Mouse (Mus musculus): ENCODE results near the gene Fam76b. TPM values are rescaled to one million over a fixed set of nuclear protein-coding genes. Genes with fewer than 3 reads are reported as not detected.

Fam76b gene
- total RNA-seq, 1 experiment: 21.7 TPM

DNA sequence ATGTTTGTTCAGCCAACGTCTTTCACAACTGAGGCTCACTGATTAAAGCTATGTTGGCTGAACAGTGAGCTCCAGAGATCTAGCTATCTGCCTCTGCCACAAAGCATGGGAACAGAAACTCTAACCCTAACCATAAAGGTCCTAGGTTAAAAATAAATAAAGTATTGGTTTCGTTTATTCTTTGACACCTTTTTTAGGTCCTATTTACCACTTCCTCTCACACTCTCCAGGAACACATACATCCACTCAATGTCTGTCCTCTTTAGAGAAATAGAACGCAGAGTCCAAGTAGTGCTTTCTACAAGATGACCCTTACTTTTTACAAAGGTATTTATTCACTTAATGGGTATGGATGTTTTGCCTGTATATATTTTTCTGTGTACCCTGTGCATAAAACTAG lies 6.7 kb upstream of the Fam76b start:
- Histone ChIP-seq H3K4me1 (ENCODE audit: control insufficient read depth in 2 of 2, insufficient read depth in 2 of 2, low read length in 2 of 2, poor library complexity in 1 of 2) (peaks cover 3% of the 10 kb centered on the region in 2 experiments; a peak in 1 of 4 replicates), H3K9me3 (ENCODE audit: control insufficient read depth, insufficient read depth, low read depth, low read length) (no peaks in the 10 kb centered on the region), H3K27ac (ENCODE audit: insufficient read depth, low read depth, low read length, poor library complexity, severe bottlenecking) (no peak overlapping the region), H3K36me3 (ENCODE audit: control insufficient read depth, insufficient read depth, low read length, poor library complexity, severe bottlenecking) (peaks cover 27% of the 10 kb centered on the region), H3K9ac (ENCODE audit: insufficient read depth, low read depth, low read length, poor library complexity, severe bottlenecking) (no peak overlapping the region), H3K4me3 (ENCODE audit: insufficient read depth in 1 of 2, low read depth in 1 of 2, low read length in 2 of 2, poor library complexity in 1 of 2, severe bottlenecking in 1 of 2) (no peak overlapping the region)
- DNase-seq (ENCODE audit: low read depth, low spot score): no peak
- TF ChIP-seq CHD2 (IDR thresholded peaks at IDR 0.05; ENCODE audit: low read depth, low read length) (no peak), ZC3H11A (IDR thresholded peaks at IDR 0.05; ENCODE audit: borderline replicate concordance, low read depth, low read length) (no peak), HCFC1 (IDR thresholded peaks at IDR 0.05; ENCODE audit: borderline replicate concordance, insufficient read depth, low read length) (no peak), MAFK (IDR thresholded peaks at IDR 0.05; ENCODE audit: insufficient read depth, low read depth, low read length) (no peak), ZNF384 (IDR thresholded peaks at IDR 0.05; ENCODE audit: low read depth, low read length) (no peak)
- in situ Hi-C loops (cut with MboI; ENCODE audit: low sequenced_read_pairs in 2 of 2, unreplicated experiment in 2 of 2): no loop called here

DNA sequence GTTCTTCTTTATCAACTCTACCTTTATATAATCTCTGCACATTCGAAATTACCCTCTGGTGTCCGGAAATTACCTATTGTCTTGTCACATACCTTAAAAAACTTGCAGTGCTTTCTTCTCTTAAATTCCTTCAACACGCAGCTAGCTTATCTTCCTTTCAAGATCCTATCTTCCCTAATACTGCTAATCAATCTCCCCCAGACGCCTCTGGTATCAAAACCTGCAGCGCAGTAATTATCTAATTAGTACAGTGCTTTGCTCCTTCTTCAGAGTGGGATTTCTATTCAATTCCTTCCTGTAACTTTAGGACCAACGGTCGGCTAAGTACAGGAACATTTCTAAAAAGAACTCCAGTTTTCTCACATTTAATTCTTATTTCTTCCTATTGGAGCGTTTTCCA lies 1.6 kb upstream of the Fam76b start:
- peak overlapping the region; percentile 81 to 88 for H3K4me3 ChIP-seq (ENCODE audit: insufficient read depth in 1 of 2, low read depth in 1 of 2, low read length in 2 of 2, poor library complexity in 1 of 2, severe bottlenecking in 1 of 2)
- DNase-seq (ENCODE audit: low read depth, low spot score): no peak
- in situ Hi-C loops (cut with MboI; ENCODE audit: low sequenced_read_pairs in 2 of 2, unreplicated experiment in 2 of 2): loop anchor here (25.0 kb wide), 2 partner anchors 986 to 1511 kb away; no protein-coding TSS in a partner anchor
- no peaks in the 10 kb centered on the region for H3K9me3 ChIP-seq (ENCODE audit: control insufficient read depth, insufficient read depth, low read depth, low read length)
- peaks cover 3 to 5% of the 10 kb centered on the region in 2 experiments; a peak in 1 of 4 replicates for H3K4me1 ChIP-seq (ENCODE audit: control insufficient read depth in 2 of 2, insufficient read depth in 2 of 2, low read length in 2 of 2, poor library complexity in 1 of 2)
- H3K36me3 ChIP-seq (ENCODE audit: control insufficient read depth, insufficient read depth, low read length, poor library complexity, severe bottlenecking): peaks cover 10% of the 10 kb centered on the region
- H3K9ac ChIP-seq (ENCODE audit: insufficient read depth, low read depth, low read length, poor library complexity, severe bottlenecking): peak overlapping the region; percentile 95; the same call in 1 of the 2 replicates
- no peak overlapping the region; the same call in 1 of the 2 replicates for H3K27ac ChIP-seq (ENCODE audit: insufficient read depth, low read depth, low read length, poor library complexity, severe bottlenecking)
- TF ChIP-seq HCFC1 (IDR thresholded peaks at IDR 0.05; ENCODE audit: borderline replicate concordance, insufficient read depth, low read length) (no peak), ZNF384 (IDR thresholded peaks at IDR 0.05; ENCODE audit: low read depth, low read length) (no peak), CHD2 (IDR thresholded peaks at IDR 0.05; ENCODE audit: low read depth, low read length) (no peak), ZC3H11A (IDR thresholded peaks at IDR 0.05; ENCODE audit: borderline replicate concordance, low read depth, low read length) (no peak), MAFK (IDR thresholded peaks at IDR 0.05; ENCODE audit: insufficient read depth, low read depth, low read length) (no peak)

DNA sequence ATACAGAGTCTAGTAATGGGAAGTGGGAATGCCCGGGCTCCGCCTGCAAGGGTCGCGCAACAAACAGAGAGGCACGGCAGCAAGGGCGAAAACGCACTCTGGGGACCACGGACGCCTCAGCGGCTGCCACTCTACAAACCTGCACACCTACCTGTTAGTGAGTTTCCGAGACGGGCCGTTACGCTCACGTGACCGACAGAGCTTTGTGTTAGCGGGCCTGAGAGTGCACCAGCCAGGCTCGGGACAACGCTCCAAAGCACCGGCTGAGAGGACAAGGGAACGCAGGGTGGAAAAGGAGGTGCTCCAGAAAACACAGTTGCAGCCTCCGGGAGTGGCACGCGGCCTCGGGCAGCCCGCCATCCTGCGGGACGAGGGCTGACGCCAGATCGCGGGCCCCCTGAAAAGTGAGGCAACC lies 1.1 kb upstream of the Fam76b start:
- peak overlapping the region; percentile 90 for H3K27ac ChIP-seq (ENCODE audit: insufficient read depth, low read depth, low read length, poor library complexity, severe bottlenecking)
- H3K4me1 ChIP-seq (ENCODE audit: control insufficient read depth in 2 of 2, insufficient read depth in 2 of 2, low read length in 2 of 2, poor library complexity in 1 of 2): peaks cover 3 to 5% of the 10 kb centered on the region in 2 experiments; a peak in 1 of 4 replicates
- DNase-seq (ENCODE audit: low read depth, low spot score): peak; percentile 44
- H3K36me3 ChIP-seq (ENCODE audit: control insufficient read depth, insufficient read depth, low read length, poor library complexity, severe bottlenecking): peaks cover 12% of the 10 kb centered on the region
- in situ Hi-C loops (cut with MboI; ENCODE audit: low sequenced_read_pairs in 2 of 2, unreplicated experiment in 2 of 2): loop anchor here (25.0 kb wide), 2 partner anchors 986 to 1511 kb away; no protein-coding TSS in a partner anchor
- peak overlapping the region; percentile 81 to 88 for H3K4me3 ChIP-seq (ENCODE audit: insufficient read depth in 1 of 2, low read depth in 1 of 2, low read length in 2 of 2, poor library complexity in 1 of 2, severe bottlenecking in 1 of 2)
- H3K9ac ChIP-seq (ENCODE audit: insufficient read depth, low read depth, low read length, poor library complexity, severe bottlenecking): peak overlapping the region; percentile 95
- no peaks in the 10 kb centered on the region for H3K9me3 ChIP-seq (ENCODE audit: control insufficient read depth, insufficient read depth, low read depth, low read length)
- no peak for TF ChIP-seq HCFC1 (IDR thresholded peaks at IDR 0.05; ENCODE audit: borderline replicate concordance, insufficient read depth, low read length)
- TF ChIP-seq ZC3H11A (IDR thresholded peaks at IDR 0.05; ENCODE audit: borderline replicate concordance, low read depth, low read length): no peak
- no peak for TF ChIP-seq MAFK (IDR thresholded peaks at IDR 0.05; ENCODE audit: insufficient read depth, low read depth, low read length)
- no peak for TF ChIP-seq ZNF384 (IDR thresholded peaks at IDR 0.05; ENCODE audit: low read depth, low read length)
- TF ChIP-seq CHD2 (IDR thresholded peaks at IDR 0.05; ENCODE audit: low read depth, low read length): no peak

DNA sequence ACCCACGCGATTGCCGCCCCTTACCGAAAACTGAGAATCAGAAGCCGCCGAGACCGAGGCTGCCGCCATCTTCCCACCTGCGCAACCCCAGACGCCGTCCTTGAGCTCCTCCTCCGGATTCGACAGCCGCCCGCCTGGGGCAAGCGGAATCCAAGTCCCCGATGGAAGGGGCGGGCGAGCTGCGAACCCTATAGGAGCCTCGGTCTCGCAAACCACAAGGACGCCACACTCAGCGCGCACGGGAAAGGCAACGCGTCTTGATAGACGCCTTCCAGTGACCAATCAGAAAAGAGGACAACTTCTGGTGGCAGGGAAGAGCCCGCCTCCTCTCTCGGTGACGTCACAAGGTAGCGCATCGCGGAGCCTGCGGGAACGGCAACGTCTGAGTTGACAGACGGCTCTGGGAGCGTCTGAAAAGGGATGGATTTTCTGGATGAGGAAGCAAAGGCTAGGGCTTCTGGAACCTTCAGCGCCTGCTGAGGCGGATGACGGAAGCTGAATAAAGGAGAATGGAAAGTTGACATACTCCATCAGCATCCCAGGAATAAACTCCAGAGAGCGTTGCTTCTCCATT lies 597 bp upstream of the Fam76b start, which contains the start of gene Cep57:
Cep57 (minus strand) TSS at position 276 of the 574 bp plus-strand sequence.
- Histone ChIP-seq H3K9ac (ENCODE audit: insufficient read depth, low read depth, low read length, poor library complexity, severe bottlenecking) (peak within 1 kb of the TSS; percentile 97), H3K36me3 (ENCODE audit: control insufficient read depth, insufficient read depth, low read length, poor library complexity, severe bottlenecking) (peaks cover 14% of the 10 kb centered on the region), H3K27ac (ENCODE audit: insufficient read depth, low read depth, low read length, poor library complexity, severe bottlenecking) (peak within 1 kb of the TSS; percentile 90), H3K4me1 (ENCODE audit: control insufficient read depth in 2 of 2, insufficient read depth in 2 of 2, low read length in 2 of 2, poor library complexity in 1 of 2) (peaks cover 3 to 5% of the 10 kb centered on the region in 2 experiments; a peak in 1 of 4 replicates), H3K9me3 (ENCODE audit: control insufficient read depth, insufficient read depth, low read depth, low read length) (no peaks in the 10 kb centered on the region), H3K4me3 (ENCODE audit: insufficient read depth in 1 of 2, low read depth in 1 of 2, low read length in 2 of 2, poor library complexity in 1 of 2, severe bottlenecking in 1 of 2) (peak within 1 kb of the TSS; percentile 88 to 96)
- DNase-seq (ENCODE audit: low read depth, low spot score): peak; percentile 97
- in situ Hi-C loops (cut with MboI; ENCODE audit: low sequenced_read_pairs in 2 of 2, unreplicated experiment in 2 of 2): loop anchor here (25.0 kb wide), 2 partner anchors 985 to 1510 kb away; no protein-coding TSS in a partner anchor
- no peak for TF ChIP-seq ZNF384 (IDR thresholded peaks at IDR 0.05; ENCODE audit: low read depth, low read length)
- no peak for TF ChIP-seq MAFK (IDR thresholded peaks at IDR 0.05; ENCODE audit: insufficient read depth, low read depth, low read length)
- TF ChIP-seq HCFC1 (IDR thresholded peaks at IDR 0.05; ENCODE audit: borderline replicate concordance, insufficient read depth, low read length): no peak
- no peak; the same call in 1 of the 2 replicates for TF ChIP-seq CHD2 (IDR thresholded peaks at IDR 0.05; ENCODE audit: low read depth, low read length)
- no peak for TF ChIP-seq ZC3H11A (IDR thresholded peaks at IDR 0.05; ENCODE audit: borderline replicate concordance, low read depth, low read length)

Data from ES-E14 (cell line).